Mouse (Mus musculus) MEL (cell line): ENCODE measurements around the gene Cstl1. TPM values are rescaled to one million over a fixed set of nuclear protein-coding genes. Genes with fewer than 3 reads are reported as not detected.

ENCODE experiments used
- DNase-seq: peaks from one replicate; pipeline ENCODE4 v3.0.0; 2011; ENCODE audit warnings: low read depth, low spot score
- H3K27ac ChIP-seq: 2 replicates; pipeline ENCODE4 v1.5.1; 2012; ENCODE audit warnings: low read depth, mild to moderate bottlenecking, control low read depth, low read length, moderate library complexity; ENCODE audit not compliant: control insufficient read depth
- H3K27me3 ChIP-seq, 2 experiments: fragments of 150-350 bp in 1 of 2; sonication (generic) in 1 of 2; 2 replicates each; pipeline ENCODE4 v1.6.1; 2012; ENCODE audit warnings: low read length in 2 of 2, mild to moderate bottlenecking in 2 of 2, improper control_type of control experiment in 1 of 2, moderate library complexity in 1 of 2; ENCODE audit not compliant: insufficient read depth in 2 of 2, control insufficient read depth in 1 of 2
- H3K36me3 ChIP-seq, 2 experiments: 2 replicates each; pipeline ENCODE4 v1.6.1; 2012 to 2014; ENCODE audit warnings: low read length in 2 of 2, improper control_type of control experiment in 1 of 2, inconsistent platforms in 1 of 2, mild to moderate bottlenecking in 1 of 2; ENCODE audit not compliant: insufficient read depth in 2 of 2, control insufficient read depth in 1 of 2
- H3K4me1 ChIP-seq, 2 experiments: fragments of 150-350 bp in 1 of 2; sonication (generic) in 1 of 2; 2 replicates each; pipeline ENCODE4 v1.6.1; 2012; ENCODE audit warnings: low read length in 2 of 2, improper control_type of control experiment in 1 of 2, mild to moderate bottlenecking in 1 of 2; ENCODE audit not compliant: insufficient read depth in 2 of 2, control insufficient read depth in 1 of 2
- H3K4me3 ChIP-seq, 2 experiments: fragments of 150-350 bp in 1 of 2; sonication (generic) in 1 of 2; 2 replicates each; pipeline ENCODE4 v1.5.1; 2012; ENCODE audit warnings: low read depth in 2 of 2, low read length in 2 of 2, mild to moderate bottlenecking in 2 of 2, moderate library complexity in 2 of 2, control low read depth in 1 of 2, improper control_type of control experiment in 1 of 2; ENCODE audit not compliant: control insufficient read depth in 1 of 2, insufficient read depth in 1 of 2
- H3K79me2 ChIP-seq: 2 replicates; pipeline ENCODE4 v1.6.1; 2012; ENCODE audit warnings: mild to moderate bottlenecking, low read length, moderate library complexity; ENCODE audit not compliant: control insufficient read depth, poor library complexity, insufficient read depth
- H3K9ac ChIP-seq: 2 replicates; pipeline ENCODE4 v1.6.1; 2012; ENCODE audit warnings: low read depth, mild to moderate bottlenecking, control low read depth, low read length, moderate library complexity; ENCODE audit not compliant: control insufficient read depth, poor library complexity, severe bottlenecking
- H3K9me3 ChIP-seq: fragments of 150-350 bp; sonication (generic); replicated peaks from 2 replicates; pipeline ENCODE4 v1.6.1; 2012; ENCODE audit warnings: mild to moderate bottlenecking, low read length, improper control_type of control experiment, moderate library complexity; ENCODE audit not compliant: insufficient read depth
- BHLHE40 ChIP-seq: IDR thresholded peaks from 2 replicates; pipeline ENCODE4 v1.6.1; 2012; ENCODE audit warnings: low read depth, mild to moderate bottlenecking, inconsistent platforms, low read length, improper control_type of control experiment, borderline replicate concordance
- CHD2 ChIP-seq: IDR thresholded peaks from 2 replicates; pipeline ENCODE4 v1.6.1; 2011; ENCODE audit warnings: low read length, improper control_type of control experiment
- CTCF ChIP-seq, 3 experiments: IDR thresholded peaks in 2 of 3; conservative IDR thresholded peaks in 1 of 3; 2 replicates each; pipeline ENCODE4 v1.5.1; 2011 to 2012; ENCODE audit warnings: low read length in 3 of 3, low read depth in 2 of 3, mild to moderate bottlenecking in 2 of 3, improper control_type of control experiment in 1 of 3, inconsistent platforms in 1 of 3, mixed read lengths in 1 of 3, moderate library complexity in 1 of 3; ENCODE audit not compliant: control insufficient read depth in 1 of 3, insufficient read depth in 1 of 3, poor library complexity in 1 of 3, severe bottlenecking in 1 of 3
- ELF1 ChIP-seq: IDR thresholded peaks from 2 replicates; pipeline ENCODE4 v1.6.1; 2014; ENCODE audit warnings: low read depth, mild to moderate bottlenecking, inconsistent platforms, low read length, improper control_type of control experiment, moderate library complexity
- GATA1 ChIP-seq: IDR thresholded peaks from 2 replicates; pipeline ENCODE4 v1.6.1; 2011; ENCODE audit warnings: low read depth, low read length, improper control_type of control experiment
- HCFC1 ChIP-seq: IDR thresholded peaks from 2 replicates; pipeline ENCODE4 v1.6.1; 2012; ENCODE audit warnings: low read depth, mild to moderate bottlenecking, inconsistent platforms, low read length, improper control_type of control experiment, moderate library complexity
- JUND ChIP-seq: IDR thresholded peaks from 2 replicates; pipeline ENCODE4 v1.6.1; 2011; ENCODE audit warnings: low read depth, mild to moderate bottlenecking, improper control_type of control experiment, low read length
- KAT2A ChIP-seq: conservative IDR thresholded peaks from 2 replicates; pipeline ENCODE4 v1.6.1; 2012; ENCODE audit warnings: low read depth, low read length, improper control_type of control experiment, inconsistent platforms
- MAFK ChIP-seq: IDR thresholded peaks from 2 replicates; pipeline ENCODE4 v1.6.1; 2011; ENCODE audit warnings: low read depth, mild to moderate bottlenecking, low read length, improper control_type of control experiment, borderline replicate concordance
- MEF2A ChIP-seq: IDR thresholded peaks from 2 replicates; pipeline ENCODE4 v1.6.1; 2014; ENCODE audit warnings: low read depth, mild to moderate bottlenecking, inconsistent platforms, low read length, improper control_type of control experiment; ENCODE audit not compliant: poor library complexity, insufficient replicate concordance, severe bottlenecking; ENCODE audit errors: extremely low read depth
- MXI1 ChIP-seq: IDR thresholded peaks from 2 replicates; pipeline ENCODE4 v1.6.1; 2011; ENCODE audit warnings: mild to moderate bottlenecking, low read depth, low read length, improper control_type of control experiment
- POLR2A ChIP-seq, 2 experiments: IDR thresholded peaks; 2 replicates each; pipeline ENCODE4 v1.6.1; 2011 to 2012; ENCODE audit warnings: low read length in 2 of 2, mild to moderate bottlenecking in 2 of 2, control low read depth in 1 of 2, improper control_type of control experiment in 1 of 2, low read depth in 1 of 2, moderate library complexity in 1 of 2; ENCODE audit not compliant: control insufficient read depth in 1 of 2, insufficient read depth in 1 of 2, poor library complexity in 1 of 2
- POLR2AphosphoS2 ChIP-seq: IDR thresholded peaks from 2 replicates; pipeline ENCODE4 v1.6.1; 2011; ENCODE audit warnings: low read length, improper control_type of control experiment
- RAD21 ChIP-seq: IDR thresholded peaks from 2 replicates; pipeline ENCODE4 v1.6.1; 2011; ENCODE audit warnings: mild to moderate bottlenecking, low read depth, low read length, improper control_type of control experiment
- RCOR1 ChIP-seq: IDR thresholded peaks from 2 replicates; pipeline ENCODE4 v1.6.1; 2012; ENCODE audit warnings: low read depth, mild to moderate bottlenecking, inconsistent platforms, low read length, improper control_type of control experiment
- SMC3 ChIP-seq: IDR thresholded peaks from 2 replicates; pipeline ENCODE4 v1.6.1; 2011; ENCODE audit warnings: low read depth, low read length, improper control_type of control experiment
- TAL1 ChIP-seq: IDR thresholded peaks from 2 replicates; pipeline ENCODE4 v1.6.1; 2012; ENCODE audit warnings: mild to moderate bottlenecking, inconsistent platforms, low read length, moderate library complexity, mixed read lengths
- TBP ChIP-seq: IDR thresholded peaks from 2 replicates; pipeline ENCODE4 v1.8.0; 2011; ENCODE audit warnings: low read depth, low read length, improper control_type of control experiment
- TCF12 ChIP-seq: IDR thresholded peaks from 2 replicates; pipeline ENCODE4 v1.6.1; 2014; ENCODE audit warnings: low read depth, mild to moderate bottlenecking, inconsistent platforms, low read length, improper control_type of control experiment, moderate library complexity
- USF1 ChIP-seq: IDR thresholded peaks from 2 replicates; pipeline ENCODE4 v1.6.1; 2014; ENCODE audit warnings: low read depth, mild to moderate bottlenecking, inconsistent platforms, low read length, improper control_type of control experiment, moderate library complexity
- USF2 ChIP-seq, 2 experiments: IDR thresholded peaks; 2 replicates each; pipeline ENCODE4 v1.6.1; 2011 to 2012; ENCODE audit warnings: improper control_type of control experiment in 2 of 2, low read length in 2 of 2, borderline replicate concordance in 1 of 2, inconsistent platforms in 1 of 2, low read depth in 1 of 2, mild to moderate bottlenecking in 1 of 2; ENCODE audit not compliant: insufficient read depth in 1 of 2
- ZC3H11A ChIP-seq: IDR thresholded peaks from 2 replicates; pipeline ENCODE4 v1.6.1; 2012; ENCODE audit warnings: low read depth, mild to moderate bottlenecking, inconsistent platforms, low read length, improper control_type of control experiment
- ZKSCAN1 ChIP-seq: IDR thresholded peaks from 2 replicates; pipeline ENCODE4 v1.6.1; 2012; ENCODE audit warnings: low read depth, mild to moderate bottlenecking, inconsistent platforms, low read length, improper control_type of control experiment, moderate library complexity
- ZMIZ1 ChIP-seq: IDR thresholded peaks from 2 replicates; pipeline ENCODE4 v1.6.1; 2012; ENCODE audit warnings: low read depth, mild to moderate bottlenecking, inconsistent platforms, low read length, improper control_type of control experiment, moderate library complexity
- ZNF384 ChIP-seq: IDR thresholded peaks from 2 replicates; pipeline ENCODE4 v1.6.1; 2012; ENCODE audit warnings: low read depth, mild to moderate bottlenecking, inconsistent platforms, low read length, improper control_type of control experiment
- polyA plus RNA-seq, 2 experiments: library from polyadenylated mRNA; stranded (reverse) in 1 of 2; unstranded in 1 of 2; fragments of >175 nt in 1 of 2; fragments of >200 nt in 1 of 2; gene quantifications; 2 replicates each; pipeline versions ENCODE4 v1.2.1 to v1.2.4; 2012; ENCODE audit warnings: low replicate concordance in 2 of 2, low read depth in 1 of 2; ENCODE audit not compliant: insufficient read length in 2 of 2, insufficient read depth in 1 of 2, missing spikeins in 1 of 2
- total RNA-seq: library from RNA; depleted of rRNA; stranded (reverse); fragments of 300-350 nt; gene quantifications from 2 replicates; pipeline ENCODE4 v1.2.3, GENCODE M21; 2012; rRNA removed

Gene Cstl1
- total RNA-seq (not detected in 2 replicates), polyA plus RNA-seq (not detected)

- no peak within 1 kb of the TSS for H3K4me3 ChIP-seq
- no peak for DNase-seq
- no peaks in the 10 kb centered on the region for H3K9me3 ChIP-seq
- H3K9ac ChIP-seq = no peak within 1 kb of the TSS
- no peaks in the 10 kb centered on the region for H3K27me3 ChIP-seq
- no peaks in the 10 kb centered on the region for H3K36me3 ChIP-seq
- no peak within 1 kb of the TSS for H3K27ac ChIP-seq
- H3K79me2 ChIP-seq = no peaks in the 10 kb centered on the region
- no peaks in the 10 kb centered on the region for H3K4me1 ChIP-seq
- no peak for TF ChIP-seq ELF1
- TF ChIP-seq HCFC1 = no peak
- TF ChIP-seq KAT2A = no peak
- no peak for TF ChIP-seq ZC3H11A
- no peak for TF ChIP-seq SMC3
- TF ChIP-seq BHLHE40 = no peak
Measured at GRCm38 (mm10) chr2:148750058-148750457, at the start of gene Cstl1. Gene Cstl1, plus strand, starts transcription at chr2:148750358.

DNA sequence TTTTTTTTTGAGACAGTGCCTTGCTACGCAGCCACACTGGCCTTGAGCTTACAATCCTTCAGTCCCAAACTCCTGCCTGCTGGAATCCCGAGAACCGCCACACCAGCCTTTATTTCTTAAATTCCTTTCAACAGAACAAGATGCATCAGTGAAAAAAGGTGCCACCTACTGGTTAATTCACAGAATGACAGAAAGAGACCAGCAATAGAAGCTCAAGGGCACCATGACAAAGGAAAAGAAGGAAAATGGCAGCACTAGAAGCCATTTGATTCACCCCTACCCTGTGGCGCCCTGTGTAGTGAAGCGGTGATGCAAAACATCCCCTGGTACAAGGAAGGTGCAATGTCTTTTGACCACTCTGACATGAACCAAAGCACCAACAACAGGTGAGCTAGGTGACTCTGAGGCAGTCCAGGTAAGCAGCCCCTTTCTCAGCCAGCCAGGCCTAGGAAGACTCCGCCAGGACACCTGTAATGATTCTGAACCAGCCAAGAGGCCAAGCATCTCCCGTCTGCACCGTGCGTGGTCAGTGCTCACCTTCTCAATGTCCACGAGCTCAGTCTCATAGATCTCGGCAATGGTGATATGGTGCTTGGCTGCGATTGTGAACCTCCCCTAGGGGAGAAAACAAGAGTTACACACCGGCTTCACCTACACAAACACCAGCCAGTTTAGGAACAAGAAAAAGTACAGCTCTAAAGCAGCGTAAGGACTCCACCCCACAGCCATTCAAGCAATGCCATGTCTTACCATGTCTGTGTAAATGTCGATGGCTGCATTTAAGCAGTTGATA, 43.6 kb upstream of the Cstl1 start:
- no peaks in the 10 kb centered on the region for H3K79me2 ChIP-seq
- peak; percentile 36 for DNase-seq
- no peak overlapping the region for H3K27ac ChIP-seq
- H3K4me1 ChIP-seq = no peaks in the 10 kb centered on the region
- H3K9ac ChIP-seq = no peak overlapping the region
- TF ChIP-seq ZKSCAN1 = no peak
- TF ChIP-seq SMC3 = peak; percentile 57
- no peak for TF ChIP-seq MAFK
- no peak for TF ChIP-seq ZMIZ1
- TF ChIP-seq JUND = no peak
- no peak for TF ChIP-seq USF1
- TF ChIP-seq ZNF384 = no peak
- no peak for TF ChIP-seq RCOR1
- TF ChIP-seq POLR2A (IDR thresholded peaks at IDR 0.05; ENCODE audit: control insufficient read depth in 1 of 2, insufficient read depth in 1 of 2, low read depth in 1 of 2, low read length in 2 of 2, poor library complexity in 1 of 2) = no peak
- no peak for TF ChIP-seq USF2 (IDR thresholded peaks at IDR 0.05; ENCODE audit: borderline replicate concordance in 1 of 2, insufficient read depth in 1 of 2, low read depth in 1 of 2, low read length in 2 of 2)
- peak; percentile 45 for TF ChIP-seq RAD21
- no peak for TF ChIP-seq MXI1
- no peak for TF ChIP-seq TAL1
- TF ChIP-seq HCFC1 = no peak
- no peak for TF ChIP-seq CHD2
- TF ChIP-seq GATA1 = no peak
- no peak for TF ChIP-seq TBP
- TF ChIP-seq ZC3H11A = peak; percentile 29
- no peak for TF ChIP-seq POLR2AphosphoS2
- TF ChIP-seq TCF12 = no peak
- TF ChIP-seq MEF2A = no peak
- no peak for TF ChIP-seq KAT2A
- peak in 2 of 3 experiments; percentile 33 to 59; a peak in 4 of 6 replicates for TF ChIP-seq CTCF (IDR thresholded peaks at IDR 0.05 in 2 of 3, conservative IDR thresholded peaks at IDR 0.05 in 1 of 3; ENCODE audit: control insufficient read depth in 1 of 3, insufficient read depth in 1 of 3, low read depth in 2 of 3, low read length in 3 of 3, poor library complexity in 1 of 3, severe bottlenecking in 1 of 3)
- TF ChIP-seq, all 39 proteins: peak for 4
- no peak overlapping the region for H3K4me3 ChIP-seq
- no peaks in the 10 kb centered on the region for H3K27me3 ChIP-seq
- no peaks in the 10 kb centered on the region for H3K9me3 ChIP-seq
- no peaks in the 10 kb centered on the region for H3K36me3 ChIP-seq
